Mouse (Mus musculus) intestine, postnatal 0 days (tissue): ENCODE measurements around the gene Carhsp1. TPM values are rescaled to one million over a fixed set of nuclear protein-coding genes. Genes with fewer than 3 reads are reported as not detected.

ENCODE experiments used
- ATAC-seq: fragments of 200-750 bp; cut with Nextera tagmentation; 2 replicates; pipeline ENCODE4 v1.8.0; 2017; ENCODE audit warnings: mild to moderate bottlenecking, moderate TSS enrichment, moderate library complexity
- H3K27ac ChIP-seq: fragments of 300-500 bp; sonication (generic); 2 replicates; pipeline ENCODE4 v1.5.1; 2014; ENCODE audit warnings: mild to moderate bottlenecking, low read depth, low read length, moderate library complexity
- H3K27me3 ChIP-seq: fragments of 300-500 bp; sonication (generic); replicated peaks from 2 replicates; pipeline ENCODE4 v1.6.1; 2014; ENCODE audit warnings: low read length, mixed read lengths; ENCODE audit not compliant: control insufficient read depth, insufficient read depth
- H3K36me3 ChIP-seq: fragments of 300-500 bp; sonication (generic); 2 replicates; pipeline ENCODE4 v1.6.1; 2014; ENCODE audit warnings: mild to moderate bottlenecking, moderate library complexity; ENCODE audit not compliant: control insufficient read depth, insufficient read depth
- H3K4me1 ChIP-seq: fragments of 300-500 bp; sonication (generic); replicated peaks from 2 replicates; pipeline ENCODE4 v1.6.1; 2014; ENCODE audit warnings: antibody characterized with exemption, low read length, mixed read lengths; ENCODE audit not compliant: control insufficient read depth, insufficient read depth
- H3K4me2 ChIP-seq: fragments of 300-500 bp; sonication (generic); replicated peaks from 2 replicates; pipeline ENCODE4 v1.6.1; 2014; ENCODE audit warnings: low read depth, mild to moderate bottlenecking, moderate library complexity
- H3K4me3 ChIP-seq: fragments of 300-500 bp; sonication (generic); 2 replicates; pipeline ENCODE4 v1.5.1; 2014; ENCODE audit warnings: low read depth, low read length
- H3K9ac ChIP-seq: fragments of 300-500 bp; sonication (generic); 2 replicates; pipeline ENCODE4 v1.6.1; 2014; ENCODE audit warnings: mild to moderate bottlenecking, low read depth, low read length
- H3K9me3 ChIP-seq: fragments of 300-500 bp; sonication (generic); 2 replicates; pipeline ENCODE4 v1.6.1; 2016; ENCODE audit warnings: mixed run types; ENCODE audit not compliant: control insufficient read depth
- CTCF ChIP-seq: sonication (generic); IDR thresholded peaks from 2 replicates; pipeline ENCODE4 v1.5.1; 2016; ENCODE audit warnings: low read depth, mild to moderate bottlenecking, control low read depth, antibody characterized with exemption, moderate library complexity
- WGBS: fragments of 180-500 bp; shearing (Covaris S2); extraction: QIAGEN DNeasy Blood & Tissue Kit; methylation state at CpG from one replicate; pipeline ENCODE4 v1.1.7; 2014; 5-methylcytosine and 5-hydroxymethylcytosine counted together
- microRNA-seq: library from miRNA; unstranded; fragments of <30 nt; microRNA quantifications from one replicate; pipeline ENCODE4, GENCODE M21; 2016
- polyA plus RNA-seq: library from polyadenylated mRNA; unstranded; fragments of >200 nt; fragmentation: Nextera tagmentation; extraction: Ambion mirVana; gene quantifications from 2 replicates; pipeline ENCODE4 v1.2.1, GENCODE M21; 2015

The Carhsp1 gene
- polyA plus RNA-seq, 1 experiment from 2014 or later: 43.9 TPM

- 38% methylated on average over 16 of the region's 16 CpGs for WGBS
- Histone ChIP-seq H3K36me3 (peaks cover 11% of the 10 kb centered on the region; the same call in 1 of the 2 replicates), H3K27me3 (no peaks in the 10 kb centered on the region), H3K9ac (no peak overlapping the region), H3K4me1 (peaks cover 4% of the 10 kb centered on the region; the same call in 1 of the 2 replicates), H3K9me3 (no peaks in the 10 kb centered on the region), H3K4me3 (no peak overlapping the region), H3K4me2 (no peak overlapping the region), H3K27ac (peak overlapping the region; percentile 30; the same call in 1 of the 2 replicates)
- TF ChIP-seq CTCF: no peak
- ATAC-seq: peak; percentile 81
These were observed 51.4 kb downstream of the Carhsp1 start for GRCm38 (mm10) chr16:8620315-8621115.

- Histone ChIP-seq H3K27me3 (no peaks in the 10 kb centered on the region), H3K9ac (no peak overlapping the region), H3K4me2 (no peak overlapping the region), H3K4me1 (peaks cover 4% of the 10 kb centered on the region; the same call in 1 of the 2 replicates), H3K36me3 (peaks cover 13% of the 10 kb centered on the region), H3K9me3 (no peaks in the 10 kb centered on the region), H3K4me3 (no peak overlapping the region), H3K27ac (no peak overlapping the region)
- WGBS: 33% methylated on average over 10 of the region's 10 CpGs
- TF ChIP-seq CTCF: no peak
- ATAC-seq: no peak
These were observed 52.2 kb downstream of the Carhsp1 start for GRCm38 (mm10) chr16:8619659-8620314.

- Histone ChIP-seq H3K4me1 (no peaks in the 10 kb centered on the region), H3K4me2 (no peak overlapping the region), H3K4me3 (no peak overlapping the region), H3K36me3 (peaks cover 35% of the 10 kb centered on the region), H3K27ac (no peak overlapping the region), H3K9ac (no peak overlapping the region), H3K9me3 (no peaks in the 10 kb centered on the region), H3K27me3 (no peaks in the 10 kb centered on the region)
- no peak for ATAC-seq
- no peak for TF ChIP-seq CTCF
- WGBS: 85% methylated on average over 3 of the region's 3 CpGs
These were observed 58.5 kb downstream of the Carhsp1 start for GRCm38 (mm10) chr16:8613447-8613846.

GRCm38 (mm10) chr16:8613039-8613438 is 58.9 kb downstream of the Carhsp1 start:
- Histone ChIP-seq H3K4me3 (no peak overlapping the region), H3K27ac (no peak overlapping the region), H3K4me2 (no peak overlapping the region), H3K4me1 (no peaks in the 10 kb centered on the region), H3K27me3 (no peaks in the 10 kb centered on the region), H3K9me3 (no peaks in the 10 kb centered on the region), H3K36me3 (peaks cover 33% of the 10 kb centered on the region), H3K9ac (no peak overlapping the region)
- 85% methylated on average over 4 of the region's 4 CpGs for WGBS
- ATAC-seq: no peak
- TF ChIP-seq CTCF: no peak

- no peak for TF ChIP-seq CTCF
- Histone ChIP-seq H3K9ac (no peak overlapping the region), H3K27ac (no peak overlapping the region), H3K4me2 (no peak overlapping the region), H3K36me3 (peaks cover 33% of the 10 kb centered on the region), H3K9me3 (no peaks in the 10 kb centered on the region), H3K4me1 (no peaks in the 10 kb centered on the region), H3K4me3 (no peak overlapping the region), H3K27me3 (no peaks in the 10 kb centered on the region)
- no peak for ATAC-seq
- WGBS: 89% methylated on average over 8 of the region's 8 CpGs
These were observed 59.5 kb downstream of the Carhsp1 start for GRCm38 (mm10) chr16:8612214-8613005.

- H3K9me3 ChIP-seq: no peaks in the 10 kb centered on the region
- no peak for TF ChIP-seq CTCF
- no peak overlapping the region for H3K4me3 ChIP-seq
- H3K4me2 ChIP-seq: no peak overlapping the region
- no peaks in the 10 kb centered on the region for H3K27me3 ChIP-seq
- peaks cover 33% of the 10 kb centered on the region for H3K36me3 ChIP-seq
- no peak overlapping the region for H3K27ac ChIP-seq
- 74% methylated on average over 3 of the region's 3 CpGs for WGBS
- no peak overlapping the region for H3K9ac ChIP-seq
- no peak for ATAC-seq
- 0 out of 2 replicates have a peak, but pooled peaks cover 1% of the 10 kb centered on the region for H3K4me1 ChIP-seq
These were observed 61.6 kb downstream of the Carhsp1 start for GRCm38 (mm10) chr16:8610397-8610796.

Small RNA genes within 50 kb of the gene (microRNA-seq; reads per million reads assigned to microRNA genes)
- gene Gm22137: not detected

Other genes with a start within 250 kb of the Carhsp1 start
- gene Tmem114, start 247.0 kb downstream of the Carhsp1 start, polyA plus RNA-seq: not detected in 2 replicates
- 12.3 and 14.8 TPM in 2 replicates for gene Mettl22, start 201.4 kb downstream of the Carhsp1 start, polyA plus RNA-seq
- 30.8 and 31.0 TPM in 2 replicates for gene Abat, start 158.7 kb downstream of the Carhsp1 start, polyA plus RNA-seq
- 116 and 120 TPM in 2 replicates for gene Pmm2, start 34.5 kb downstream of the Carhsp1 start, polyA plus RNA-seq
- gene Tmem186, start 34.4 kb downstream of the Carhsp1 start, polyA plus RNA-seq: 9.1 and 9.8 TPM in 2 replicates
- 0.22 TPM in 1 of 2 replicates, not detected in the other for gene Gm5767, start 8.6 kb upstream of the Carhsp1 start, polyA plus RNA-seq
- 16.3 and 19.7 TPM in 2 replicates for gene Usp7, start 120.2 kb upstream of the Carhsp1 start, polyA plus RNA-seq
- gene 1810013L24Rik, start 157.9 kb upstream of the Carhsp1 start, polyA plus RNA-seq: 14.3 and 15.1 TPM in 2 replicates